Mouse (Mus musculus) liver, embryonic 14.5 days (tissue): ENCODE data around the gene Snx11. TPM values are rescaled to one million over a fixed set of nuclear protein-coding genes. Genes with fewer than 3 reads are reported as not detected.
A peak's percentile ranks its signal among the peaks of the same experiment; 100 is the strongest.

Experiments
- ATAC-seq: fragments of 200-750 bp; cut with Nextera tagmentation; 2 replicates; pipeline ENCODE4 v1.8.0; 2017; ENCODE audit warnings: moderate number of reproducible peaks, mild to moderate bottlenecking, moderate library complexity; ENCODE audit not compliant: insufficient read depth
- DNase-seq, 3 experiments: peaks; one replicate each; pipeline ENCODE4 v3.0.0-alpha.2; 2012 to 2013; ENCODE audit warnings: low read depth in 3 of 3, low spot score in 3 of 3
- H3K27ac ChIP-seq: fragments of 300-500 bp; sonication (generic); 2 replicates; pipeline ENCODE4 v1.5.1; 2014; ENCODE audit warnings: moderate library complexity, mild to moderate bottlenecking, control low read depth, inconsistent platforms
- H3K27me3 ChIP-seq: fragments of 300-500 bp; sonication (generic); 2 replicates; pipeline ENCODE4 v1.6.1; 2014; ENCODE audit warnings: mild to moderate bottlenecking, low read length, moderate library complexity; ENCODE audit not compliant: control insufficient read depth, insufficient read depth
- H3K36me3 ChIP-seq: fragments of 300-500 bp; sonication (generic); replicated peaks from 2 replicates; pipeline ENCODE4 v1.6.1; 2014; ENCODE audit warnings: low read depth; ENCODE audit not compliant: control insufficient read depth, insufficient read depth
- H3K4me1 ChIP-seq, 2 experiments: fragments of 200-500 bp in 1 of 2; fragments of 300-500 bp in 1 of 2; sonication (generic) in 1 of 2; replicated peaks; 2 replicates each; pipeline ENCODE4 v1.6.1; 2012 to 2014; ENCODE audit warnings: antibody characterized with exemption in 1 of 2, inconsistent platforms in 1 of 2, low read length in 1 of 2; ENCODE audit not compliant: control insufficient read depth in 2 of 2, insufficient read depth in 2 of 2
- H3K4me2 ChIP-seq: fragments of 300-500 bp; sonication (generic); 2 replicates; pipeline ENCODE4 v1.6.1; 2014; ENCODE audit warnings: low read depth, mild to moderate bottlenecking, control low read depth, moderate library complexity
- H3K4me3 ChIP-seq, 2 experiments: fragments of 200-500 bp in 1 of 2; fragments of 300-500 bp in 1 of 2; sonication (generic) in 1 of 2; 2 replicates each; pipeline ENCODE4 v1.5.1; 2012 to 2014; ENCODE audit warnings: low read depth in 2 of 2, low read length in 2 of 2, mild to moderate bottlenecking in 2 of 2, control low read depth in 1 of 2, inconsistent platforms in 1 of 2, moderate library complexity in 1 of 2; ENCODE audit not compliant: insufficient read depth in 1 of 2
- H3K9ac ChIP-seq: fragments of 300-500 bp; sonication (generic); replicated peaks from 2 replicates; pipeline ENCODE4 v1.6.1; 2014; ENCODE audit warnings: mild to moderate bottlenecking, control low read depth, moderate library complexity
- H3K9me3 ChIP-seq: fragments of 300-500 bp; sonication (generic); 2 replicates; pipeline ENCODE4 v1.6.1; 2016; ENCODE audit warnings: low read length, mixed read lengths; ENCODE audit not compliant: control insufficient read depth
- CTCF ChIP-seq: IDR thresholded peaks from 2 replicates; pipeline ENCODE4 v1.5.1; 2016; ENCODE audit warnings: antibody characterized with exemption, low read depth, control low read depth
- EP300 ChIP-seq: IDR thresholded peaks from 2 replicates; pipeline ENCODE4 v1.6.1; 2016; ENCODE audit warnings: antibody characterized with exemption, low read depth
- WGBS: fragments of 180-500 bp; shearing (Covaris S2); extraction: QIAGEN DNeasy Blood & Tissue Kit; methylation state at CpG from one replicate; pipeline ENCODE4 v1.1.7; 2014; ENCODE audit not compliant: insufficient replicate concordance; 5-methylcytosine and 5-hydroxymethylcytosine counted together
- polyA plus RNA-seq, 2 experiments: library from polyadenylated mRNA; depleted of rRNA in 1 of 2; stranded (reverse) in 1 of 2; unstranded in 1 of 2; fragments of >200 nt; fragmentation: Nextera tagmentation in 1 of 2; extraction: Ambion mirVana in 1 of 2; gene quantifications; 2 replicates each; pipeline versions ENCODE4 v1.2.1 to v1.2.3; 2012 to 2014

The Snx11 gene
- polyA plus RNA-seq, 2 experiments = 4.9 to 10.1 TPM

GRCm38 (mm10) chr11:96735908-96736307, 41.5 kb downstream of the Snx11 start:
- no peak for ATAC-seq
- H3K36me3 ChIP-seq = no peaks in the 10 kb centered on the region
- H3K4me2 ChIP-seq = no peak overlapping the region
- no peaks in the 10 kb centered on the region; a peak in 1 of 4 replicates for H3K4me1 ChIP-seq
- H3K9me3 ChIP-seq = no peaks in the 10 kb centered on the region
- H3K4me3 ChIP-seq = no peak overlapping the region
- no peak overlapping the region for H3K27ac ChIP-seq
- no peak overlapping the region for H3K9ac ChIP-seq
- WGBS = 4% methylated on average over 19 of the region's 19 CpGs
- peak; percentile 47 for TF ChIP-seq CTCF
- TF ChIP-seq EP300 = no peak
- H3K27me3 ChIP-seq = no peaks in the 10 kb centered on the region; the same call in 1 of the 2 replicates
- DNase-seq = no peak

GRCm38 (mm10) chr11:96732657-96733056, 44.7 kb downstream of the Snx11 start:
- DNase-seq (no peak), ATAC-seq (no peak)
- H3K4me1 ChIP-seq = no peaks in the 10 kb centered on the region; a peak in 1 of 4 replicates
- no peaks in the 10 kb centered on the region for H3K9me3 ChIP-seq
- no peaks in the 10 kb centered on the region for H3K36me3 ChIP-seq
- H3K4me3 ChIP-seq = no peak overlapping the region
- WGBS = 51% methylated on average over 4 of the region's 4 CpGs
- no peak overlapping the region for H3K9ac ChIP-seq
- H3K27me3 ChIP-seq = no peaks in the 10 kb centered on the region; the same call in 1 of the 2 replicates
- no peak overlapping the region for H3K27ac ChIP-seq
- TF ChIP-seq CTCF = no peak
- TF ChIP-seq EP300 = no peak
- H3K4me2 ChIP-seq = no peak overlapping the region

- no peak overlapping the region for H3K4me3 ChIP-seq
- H3K4me2 ChIP-seq = no peak overlapping the region
- no peak overlapping the region for H3K27ac ChIP-seq
- TF ChIP-seq CTCF (no peak), EP300 (no peak)
- no peaks in the 10 kb centered on the region for H3K27me3 ChIP-seq
- ATAC-seq = no peak
- H3K4me1 ChIP-seq = no peaks in the 10 kb centered on the region; a peak in 1 of 4 replicates
- no peaks in the 10 kb centered on the region for H3K36me3 ChIP-seq
- no peaks in the 10 kb centered on the region for H3K9me3 ChIP-seq
- H3K9ac ChIP-seq = no peak overlapping the region
- DNase-seq = no peak
- WGBS = 65% methylated on average over 5 of the region's 5 CpGs
Observed at GRCm38 (mm10) chr11:96730327-96730726, 47.0 kb downstream of the Snx11 start.

- Histone ChIP-seq H3K9ac (no peak overlapping the region), H3K36me3 (no peaks in the 10 kb centered on the region), H3K27ac (no peak overlapping the region), H3K9me3 (no peaks in the 10 kb centered on the region), H3K4me3 (no peak overlapping the region), H3K27me3 (no peaks in the 10 kb centered on the region), H3K4me2 (no peak overlapping the region), H3K4me1 (no peaks in the 10 kb centered on the region; a peak in 1 of 4 replicates)
- ATAC-seq (no peak), DNase-seq (no peak)
- WGBS = 30% methylated on average over 9 of the region's 9 CpGs
- no peak for TF ChIP-seq CTCF
- TF ChIP-seq EP300 = no peak
Observed at GRCm38 (mm10) chr11:96729462-96729861, 47.9 kb downstream of the Snx11 start.

GRCm38 (mm10) chr11:96728577-96728976, 48.8 kb downstream of the Snx11 start:
- WGBS = 56% methylated on average over 2 of the region's 2 CpGs
- TF ChIP-seq EP300 = no peak
- no peak for TF ChIP-seq CTCF

More at GRCm38 (mm10) chr11:96728577-96728976, 48.8 kb downstream of the Snx11 start:
- Histone ChIP-seq H3K27me3 (no peaks in the 10 kb centered on the region), H3K4me2 (no peak overlapping the region), H3K4me3 (no peak overlapping the region), H3K4me1 (no peaks in the 10 kb centered on the region; a peak in 1 of 4 replicates), H3K36me3 (no peaks in the 10 kb centered on the region), H3K27ac (no peak overlapping the region), H3K9ac (no peak overlapping the region), H3K9me3 (no peaks in the 10 kb centered on the region)
- DNase-seq (no peak), ATAC-seq (no peak)
